Mouse (Mus musculus) T-cell, adult 2 months (primary cell): Measurements from ENCODE around the gene Klhl26.

Source experiments
- DNase-seq: peaks from one replicate; pipeline ENCODE4 v3.0.0; 2022; ENCODE audit warnings: low spot score

Gene Klhl26

GRCm38 (mm10) chr8:70471856-70472255 lies 4.9 kb downstream of the Klhl26 start:
- DNase-seq, result no peak

DNA sequence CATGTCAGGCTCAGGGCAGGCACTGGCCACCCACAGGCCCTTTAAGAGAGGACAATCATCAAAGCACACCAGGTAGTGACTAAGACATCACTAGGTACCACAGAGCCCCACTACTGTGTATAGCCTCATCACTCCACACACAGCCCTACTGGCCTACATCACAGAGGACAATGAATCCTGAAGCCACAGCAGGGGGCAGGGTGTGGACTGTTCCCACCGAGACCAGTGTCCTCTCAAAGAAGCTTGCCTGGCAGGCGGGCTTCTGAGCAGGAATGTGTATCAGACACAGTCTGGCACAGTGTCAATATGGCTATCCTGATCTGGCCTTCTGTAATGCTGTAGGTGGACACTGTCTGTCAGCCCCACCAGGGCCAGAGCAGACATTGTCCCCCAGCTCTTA lies 6.8 kb downstream of the Klhl26 start:
- no peak for DNase-seq

- no peak for DNase-seq
These were observed 7.4 kb downstream of the Klhl26 start for GRCm38 (mm10) chr8:70469295-70469916.

DNA sequence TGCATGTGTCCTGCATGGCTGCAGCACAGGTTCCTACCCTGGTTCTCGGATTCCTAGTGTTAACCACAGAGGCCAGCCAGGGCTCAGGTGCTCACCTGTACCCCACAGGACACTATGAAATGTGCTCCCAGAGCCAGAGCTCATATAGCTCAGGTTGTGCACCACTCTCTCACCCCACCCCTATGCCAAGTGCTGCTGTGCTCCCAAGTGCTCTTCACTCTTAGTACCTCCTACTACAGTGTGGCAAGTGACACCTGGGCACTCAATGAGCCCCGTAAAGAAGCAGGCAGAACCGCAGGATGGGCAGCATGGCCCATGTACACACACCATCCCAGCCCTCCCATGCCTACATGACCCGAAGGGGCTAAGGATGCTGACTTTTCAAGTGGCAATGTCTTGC lies 8.0 kb downstream of the Klhl26 start:
- DNase-seq, result no peak

GRCm38 (mm10) chr8:70467907-70468306 lies 8.9 kb downstream of the Klhl26 start:
- DNase-seq, result no peak

DNA sequence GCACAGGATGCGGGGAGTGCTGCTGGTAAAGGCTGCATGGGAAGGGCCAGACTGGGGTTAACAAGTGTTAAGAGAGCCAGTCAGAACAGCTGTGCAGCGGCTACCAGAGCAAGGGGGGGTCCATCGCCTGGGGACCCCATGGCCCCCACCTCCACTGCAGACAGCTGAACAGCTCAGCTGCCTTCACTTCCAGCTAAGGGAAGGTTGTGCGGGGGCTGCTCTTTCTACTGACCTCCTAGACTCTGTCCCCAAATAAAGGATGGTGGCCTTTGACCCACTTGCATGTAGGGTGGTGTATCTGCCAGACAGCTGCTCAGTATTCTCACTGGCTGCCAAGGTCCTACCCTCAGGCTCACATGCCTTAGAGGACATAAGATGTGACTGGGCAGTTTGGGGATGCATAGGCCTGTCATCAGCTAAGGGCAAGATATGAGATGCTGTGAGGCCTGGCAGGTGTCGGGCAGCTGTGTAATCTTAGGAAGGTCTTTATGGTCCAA lies 9.5 kb downstream of the Klhl26 start:
- no peak for DNase-seq

DNA sequence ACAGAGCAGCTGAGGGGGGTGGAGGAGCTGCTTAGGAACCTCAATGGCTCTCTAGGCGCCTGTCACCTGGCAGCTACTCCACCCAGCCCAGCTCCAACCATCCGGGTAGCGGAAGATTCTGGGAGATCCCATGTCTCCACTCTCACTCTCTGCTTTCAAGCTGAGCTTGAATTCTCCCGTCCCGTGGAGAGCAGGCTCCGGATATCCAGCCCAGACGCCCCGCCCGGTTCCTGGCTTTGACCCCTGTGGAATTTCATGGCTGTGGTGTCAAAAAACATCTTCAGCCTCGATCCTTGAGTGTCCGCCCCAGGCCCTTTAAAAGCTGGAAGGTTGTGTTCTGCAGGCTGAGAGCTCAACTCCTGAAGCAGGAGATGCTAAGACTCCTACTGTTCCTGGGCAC lies 10.0 kb downstream of the Klhl26 start:
- no peak for DNase-seq

- DNase-seq, result no peak
These were observed 10.5 kb downstream of the Klhl26 start for GRCm38 (mm10) chr8:70466305-70466704.

DNA sequence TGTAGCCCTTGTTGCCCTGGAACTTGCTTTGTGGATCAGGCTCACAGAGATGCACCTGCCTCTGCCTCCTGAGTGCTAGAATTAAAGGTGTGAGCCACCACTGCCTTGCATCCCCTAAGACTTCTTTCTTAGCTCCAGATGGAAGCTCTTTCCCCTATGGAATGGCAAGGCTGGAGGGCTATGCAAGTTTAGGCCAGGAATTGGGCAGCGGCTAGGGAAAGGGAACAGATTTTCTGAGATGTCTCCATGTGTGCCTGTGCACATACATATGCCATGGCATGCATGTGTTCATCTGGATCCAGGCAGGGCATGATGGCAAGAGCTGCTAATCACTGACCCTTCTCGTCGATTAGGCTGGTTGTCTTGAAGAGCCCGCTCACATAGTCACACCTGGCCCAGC lies 11.1 kb downstream of the Klhl26 start:
- DNase-seq, result no peak

- DNase-seq, result no peak
These were observed 12.6 kb downstream of the Klhl26 start for GRCm38 (mm10) chr8:70464162-70464561.

GRCm38 (mm10) chr8:70463306-70463705 lies 13.5 kb downstream of the Klhl26 start:
- DNase-seq, result no peak

- no peak for DNase-seq
These were observed 14.3 kb downstream of the Klhl26 start for GRCm38 (mm10) chr8:70462516-70462813.

DNA sequence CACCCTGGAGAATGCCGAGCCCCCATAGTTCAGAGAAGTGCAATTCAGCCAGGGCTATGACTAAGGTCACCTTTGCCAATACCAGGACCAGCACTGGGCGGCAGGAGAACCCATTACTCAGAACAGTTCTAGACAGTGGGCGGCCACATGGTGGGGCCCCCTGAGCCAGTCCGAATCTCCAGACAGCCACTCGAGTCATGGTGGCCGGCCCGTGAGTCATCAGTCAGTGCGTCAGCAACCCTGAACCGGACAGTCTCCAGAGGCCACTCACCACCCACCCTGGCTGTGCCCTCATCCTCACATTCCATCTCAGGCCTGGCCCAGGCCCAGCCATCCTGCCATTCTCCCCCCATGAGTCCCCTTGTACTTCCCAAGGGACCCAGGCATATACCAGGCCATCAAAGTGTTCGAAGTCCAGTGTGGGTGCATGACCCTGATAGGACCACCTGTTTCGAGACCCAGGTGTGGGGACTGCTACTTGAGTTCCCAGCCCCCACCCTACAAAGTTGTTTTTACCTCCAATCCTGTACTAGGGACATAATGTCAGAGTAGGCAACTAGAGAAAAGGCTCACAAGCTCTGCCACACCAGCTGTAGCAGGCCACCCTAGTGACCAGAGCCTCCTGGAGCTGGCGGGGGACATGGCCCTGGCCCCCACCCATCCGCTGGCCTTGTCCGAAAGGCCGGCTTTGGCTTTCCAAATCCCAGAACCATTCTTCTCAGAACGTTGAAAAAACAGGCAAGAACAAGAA lies 14.8 kb downstream of the Klhl26 start:
- DNase-seq, result no peak

GRCm38 (mm10) chr8:70460606-70461005 lies 16.2 kb downstream of the Klhl26 start:
- DNase-seq, result no peak

GRCm38 (mm10) chr8:70460199-70460598 lies 16.6 kb downstream of the Klhl26 start:
- no peak for DNase-seq

GRCm38 (mm10) chr8:70459636-70460035 lies 17.1 kb downstream of the Klhl26 start:
- no peak for DNase-seq

GRCm38 (mm10) chr8:70458462-70458861 lies 18.3 kb downstream of the Klhl26 start:
- DNase-seq, result no peak

- no peak for DNase-seq
These were observed 18.9 kb downstream of the Klhl26 start for GRCm38 (mm10) chr8:70457882-70458281.

DNA sequence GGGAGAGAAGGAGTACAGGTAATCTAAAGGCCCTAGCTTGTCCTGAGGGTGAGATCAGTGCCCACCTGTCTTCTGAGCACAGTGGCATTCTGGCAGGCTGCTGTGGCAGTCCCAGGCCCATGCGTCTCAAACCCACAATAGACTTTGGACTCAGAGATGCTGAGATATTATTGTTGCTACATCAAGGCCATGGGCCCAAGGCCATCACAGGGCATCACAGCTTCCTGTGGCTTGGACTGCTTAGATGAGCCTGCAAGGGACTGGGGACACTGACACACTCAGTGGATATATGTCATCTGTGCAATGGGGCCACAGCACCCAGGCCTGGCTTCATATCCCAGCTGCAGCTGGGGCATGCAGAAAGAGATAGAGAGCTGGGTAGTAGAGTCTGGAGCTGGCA lies 19.8 kb downstream of the Klhl26 start:
- no peak for DNase-seq

DNA sequence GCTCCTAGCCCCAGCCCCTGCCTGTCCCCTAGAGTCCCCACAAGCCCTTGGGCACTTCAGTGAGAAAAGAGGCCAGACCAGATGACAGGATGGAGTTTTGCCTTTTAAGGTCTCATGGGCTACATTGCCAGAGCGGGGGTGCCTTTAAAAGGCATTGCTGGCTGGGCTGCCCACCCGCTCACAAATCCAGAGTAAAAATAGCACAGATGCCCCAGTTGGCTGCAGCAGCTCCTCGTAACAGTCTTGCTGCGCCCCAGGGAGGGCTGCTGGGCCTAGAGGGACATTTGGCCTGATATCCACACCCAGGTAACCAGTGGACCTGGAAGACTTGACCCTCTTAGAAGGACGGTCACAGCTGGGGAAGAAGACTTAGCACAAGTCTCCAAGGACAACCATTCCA lies 22.9 kb downstream of the Klhl26 start:
- DNase-seq, result no peak

- DNase-seq, result no peak
These were observed 24.4 kb downstream of the Klhl26 start for GRCm38 (mm10) chr8:70452196-70452966.

DNA sequence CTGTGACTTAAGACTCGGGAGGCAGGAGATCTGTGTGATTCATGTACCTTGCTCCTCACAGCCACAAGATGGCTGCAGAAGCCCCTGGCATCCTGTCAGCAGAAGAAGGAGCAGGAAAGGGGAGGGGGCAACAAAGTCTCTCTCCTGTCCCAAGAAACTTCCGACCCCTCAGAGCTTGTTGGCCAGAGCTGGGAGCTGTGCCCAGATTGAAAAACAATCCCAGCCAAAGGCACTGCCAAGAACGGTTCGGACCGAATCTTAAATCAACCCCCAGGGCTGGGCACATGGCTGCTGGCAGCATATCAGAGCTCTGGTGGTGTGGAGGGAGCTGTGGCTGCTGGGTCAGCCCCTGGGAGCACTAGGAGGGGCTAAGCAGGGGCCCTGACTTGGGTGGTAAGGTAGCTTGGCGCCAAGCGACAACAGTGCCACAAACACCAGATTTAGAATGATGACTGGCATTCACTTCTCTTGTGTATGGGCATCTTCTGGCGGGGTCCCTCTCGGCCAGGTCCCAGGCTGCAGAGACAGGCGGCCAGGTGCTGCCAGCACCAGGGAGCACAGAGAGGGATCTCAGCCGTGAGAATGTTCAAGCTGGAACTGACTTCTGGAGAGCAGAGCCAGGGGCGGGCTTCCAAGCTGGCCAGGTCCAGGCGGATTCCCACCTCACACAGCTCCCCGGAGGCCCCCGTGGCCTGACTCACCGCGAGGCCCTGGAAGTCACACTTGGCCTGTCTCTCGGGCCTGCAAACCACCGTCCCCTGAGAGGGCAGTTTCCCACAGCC lies 28.9 kb downstream of the Klhl26 start:
- DNase-seq, result no peak
